Mouse (Mus musculus) heart, postnatal 25 days (tissue): Measurements from ENCODE around the gene Miga2. TPM values are rescaled to one million over a fixed set of nuclear protein-coding genes. Genes with fewer than 3 reads are reported as not detected.

Source experiments
- DNase-seq: peaks from one replicate; pipeline ENCODE4 v3.0.0; 2022; ENCODE audit warnings: low spot score
- intact Hi-C: fragments of 180-260 bp; cut with DNase I; formaldehyde crosslinking; loops from one replicate; pipeline ENCODE4 v1.15.1; 2025
- total RNA-seq, 2 experiments: library from RNA; stranded (reverse); gene quantifications; 2 replicates each; pipeline ENCODE4 v1.2.3; 2021

Miga2 gene
- 10 to 100 TPM; 68.5 to 74.0 TPM for total RNA-seq

- intact Hi-C loops = no loop called here
- DNase-seq = peak; percentile 99
Observed at GRCm38 (mm10) chr2:30363773-30364650, at the start of gene Miga2. Gene Miga2 (plus strand): TSS chr2:30364233.

- DNase-seq = no peak
- intact Hi-C loops = no loop called here
Observed at GRCm38 (mm10) chr2:30316136-30316535, 47.9 kb upstream of the Miga2 start.

- no peak for DNase-seq
- intact Hi-C loops = no loop called here
Observed at GRCm38 (mm10) chr2:30316955-30317354, 47.1 kb upstream of the Miga2 start.

- no peak for DNase-seq
- intact Hi-C loops = no loop called here
Observed at GRCm38 (mm10) chr2:30319260-30319659, 44.8 kb upstream of the Miga2 start.

GRCm38 (mm10) chr2:30323111-30323510 is 40.9 kb upstream of the Miga2 start:
- no peak for DNase-seq
- intact Hi-C loops = no loop called here

- intact Hi-C loops = no loop called here
Observed at GRCm38 (mm10) chr2:30325296-30325695, 38.7 kb upstream of the Miga2 start.

GRCm38 (mm10) chr2:30327276-30327675 is 36.8 kb upstream of the Miga2 start:
- intact Hi-C loops = no loop called here
- no peak for DNase-seq

More at GRCm38 (mm10) chr2:30325296-30325695, 38.7 kb upstream of the Miga2 start:
- DNase-seq = no peak

GRCm38 (mm10) chr2:30328791-30329190 is 35.2 kb upstream of the Miga2 start:
- intact Hi-C loops = no loop called here
- DNase-seq = no peak

GRCm38 (mm10) chr2:30335324-30335723 is 28.7 kb upstream of the Miga2 start:
- DNase-seq = no peak
- intact Hi-C loops = no loop called here

- DNase-seq = no peak
- intact Hi-C loops = no loop called here
Observed at GRCm38 (mm10) chr2:30336174-30336915, 27.7 kb upstream of the Miga2 start.

- intact Hi-C loops = no loop called here
- no peak for DNase-seq
Observed at GRCm38 (mm10) chr2:30337179-30337578, 26.9 kb upstream of the Miga2 start.

GRCm38 (mm10) chr2:30342061-30342460 is 22.0 kb upstream of the Miga2 start:
- intact Hi-C loops = no loop called here
- no peak for DNase-seq

GRCm38 (mm10) chr2:30342544-30342943 is 21.5 kb upstream of the Miga2 start:
- intact Hi-C loops = no loop called here
- no peak for DNase-seq

- intact Hi-C loops = no loop called here
- DNase-seq = no peak
Observed at GRCm38 (mm10) chr2:30343601-30344137, 20.4 kb upstream of the Miga2 start.

GRCm38 (mm10) chr2:30345971-30346676 is 17.9 kb upstream of the Miga2 start:
- intact Hi-C loops = no loop called here
- DNase-seq = no peak

GRCm38 (mm10) chr2:30349196-30349595 is 14.8 kb upstream of the Miga2 start:
- DNase-seq = no peak
- intact Hi-C loops = no loop called here

GRCm38 (mm10) chr2:30351149-30351548 is 12.9 kb upstream of the Miga2 start:
- intact Hi-C loops = no loop called here
- no peak for DNase-seq

GRCm38 (mm10) chr2:30355861-30356260 is 8.2 kb upstream of the Miga2 start:
- DNase-seq = no peak
- intact Hi-C loops = no loop called here

GRCm38 (mm10) chr2:30356266-30356665 is 7.8 kb upstream of the Miga2 start:
- DNase-seq = no peak
- intact Hi-C loops = no loop called here

- intact Hi-C loops = no loop called here
- DNase-seq = no peak
Observed at GRCm38 (mm10) chr2:30356906-30357305, 7.1 kb upstream of the Miga2 start.
